Mouse (Mus musculus) ovary, postnatal 10 days (tissue): Measurements from ENCODE around the gene Islr.

Experiments used
- DNase-seq: peaks from one replicate; pipeline ENCODE4 v3.0.0; 2022; ENCODE audit warnings: low spot score

The Islr gene

GRCm38 (mm10) chr9:58111431-58111830 lies 92.7 kb downstream of the Islr start:
- DNase-seq = no peak

GRCm38 (mm10) chr9:58110787-58111186 lies 93.3 kb downstream of the Islr start:
- no peak for DNase-seq

GRCm38 (mm10) chr9:58107494-58107893 lies 96.6 kb downstream of the Islr start:
- no peak for DNase-seq
